Mouse (Mus musculus) hindbrain, embryonic 14.5 days (tissue): ENCODE measurements around the gene Ankrd28. TPM values are rescaled to one million over a fixed set of nuclear protein-coding genes. Genes with fewer than 3 reads are reported as not detected.
"Not testable (repeated sequence)": the region's sequence is repeated elsewhere in the genome, so short reads cannot be mapped to it uniquely, and the experiment has no call there.

Experiments used
- ATAC-seq: fragments of 200-750 bp; cut with Nextera tagmentation; 2 replicates; pipeline ENCODE4 v1.8.0; 2017; ENCODE audit warnings: moderate number of reproducible peaks, mild to moderate bottlenecking, moderate TSS enrichment, moderate library complexity; ENCODE audit not compliant: low FRiP score
- DNase-seq: peaks from one replicate; pipeline ENCODE4 v3.0.0-alpha.2; 2015; ENCODE audit warnings: low spot score
- H3K27ac ChIP-seq: fragments of 300-500 bp; sonication (generic); 2 replicates; pipeline ENCODE4 v1.5.1; 2014; ENCODE audit warnings: mild to moderate bottlenecking, moderate library complexity
- H3K27me3 ChIP-seq: fragments of 300-500 bp; sonication (generic); 2 replicates; pipeline ENCODE4 v1.6.1; 2014; ENCODE audit warnings: mild to moderate bottlenecking, low read length, mixed read lengths; ENCODE audit not compliant: control insufficient read depth, insufficient read depth
- H3K36me3 ChIP-seq: fragments of 300-500 bp; sonication (generic); replicated peaks from 2 replicates; pipeline ENCODE4 v1.6.1; 2014; ENCODE audit not compliant: control insufficient read depth, insufficient read depth
- H3K4me1 ChIP-seq: fragments of 300-500 bp; sonication (generic); replicated peaks from 2 replicates; pipeline ENCODE4 v1.6.1; 2014; ENCODE audit warnings: antibody characterized with exemption, low read length, mixed read lengths; ENCODE audit not compliant: control insufficient read depth, insufficient read depth
- H3K4me2 ChIP-seq: fragments of 300-500 bp; sonication (generic); replicated peaks from 2 replicates; pipeline ENCODE4 v1.6.1; 2014; ENCODE audit warnings: mild to moderate bottlenecking, moderate library complexity
- H3K4me3 ChIP-seq: fragments of 300-500 bp; sonication (generic); replicated peaks from 2 replicates; pipeline ENCODE4 v1.5.1; 2014; ENCODE audit warnings: mild to moderate bottlenecking, low read length
- H3K9ac ChIP-seq: fragments of 300-500 bp; sonication (generic); 2 replicates; pipeline ENCODE4 v1.6.1; 2014
- H3K9me3 ChIP-seq: fragments of 300-500 bp; sonication (generic); 2 replicates; pipeline ENCODE4 v1.6.1; 2016; ENCODE audit warnings: low read length; ENCODE audit not compliant: control insufficient read depth
- WGBS: fragments of 180-500 bp; shearing (Covaris S2); extraction: QIAGEN DNeasy Blood & Tissue Kit; methylation state at CpG from one replicate; pipeline ENCODE4 v1.1.7; 2014; 5-methylcytosine and 5-hydroxymethylcytosine counted together
- polyA plus RNA-seq: library from polyadenylated mRNA; unstranded; fragments of >200 nt; fragmentation: Nextera tagmentation; extraction: Ambion mirVana; gene quantifications from 2 replicates; pipeline ENCODE4 v1.2.1, GENCODE M21; 2014

Ankrd28 gene
- 14.7 and 15.3 TPM in 2 replicates for polyA plus RNA-seq

- H3K27ac ChIP-seq = peak within 1 kb of the TSS; percentile 94
- peak within 1 kb of the TSS; percentile 94 for H3K4me2 ChIP-seq
- H3K27me3 ChIP-seq = no peaks in the 10 kb centered on the region
- H3K4me1 ChIP-seq = peaks cover 19% of the 10 kb centered on the region
- peak within 1 kb of the TSS; percentile 85 for H3K9ac ChIP-seq
- no peaks in the 10 kb centered on the region for H3K9me3 ChIP-seq
- DNase-seq (peak; percentile 97), ATAC-seq (peak; percentile 98)
- H3K36me3 ChIP-seq = no peaks in the 10 kb centered on the region
- H3K4me3 ChIP-seq = peak within 1 kb of the TSS; percentile 96
- under 1% methylated on average over 64 of the region's 81 CpGs for WGBS
These were observed at the start of gene Ankrd28 for GRCm38 (mm10) chr14:31830571-31831369. Gene Ankrd28 (minus strand): TSS chr14:31830651.

- ATAC-seq = no peak
- no peaks in the 10 kb centered on the region for H3K27me3 ChIP-seq
- no peaks in the 10 kb centered on the region for H3K36me3 ChIP-seq
- no peak for DNase-seq
- no peak overlapping the region for H3K9ac ChIP-seq
- H3K9me3 ChIP-seq = no peaks in the 10 kb centered on the region
- no peak overlapping the region for H3K27ac ChIP-seq
- WGBS = 78% methylated on average over 6 of the region's 6 CpGs
- no peaks in the 10 kb centered on the region for H3K4me1 ChIP-seq
- no peak overlapping the region for H3K4me3 ChIP-seq
- H3K4me2 ChIP-seq = no peak overlapping the region
These were observed 49.0 kb upstream of the Ankrd28 start for GRCm38 (mm10) chr14:31879456-31879855.

- Histone ChIP-seq H3K36me3 (no peaks in the 10 kb centered on the region), H3K9ac (no peak overlapping the region), H3K4me3 (no peak overlapping the region), H3K4me1 (no peaks in the 10 kb centered on the region), H3K27me3 (no peaks in the 10 kb centered on the region), H3K27ac (no peak overlapping the region), H3K4me2 (no peak overlapping the region), H3K9me3 (0 out of 2 replicates have a peak, but pooled peaks cover 7% of the 10 kb centered on the region)
- 81% methylated on average over 5 of the region's 5 CpGs for WGBS
- no peak for ATAC-seq
- no peak for DNase-seq
These were observed 41.7 kb upstream of the Ankrd28 start for GRCm38 (mm10) chr14:31872130-31872529.

- no peak overlapping the region for H3K27ac ChIP-seq
- DNase-seq (no peak), ATAC-seq (no peak)
- H3K9ac ChIP-seq = no peak overlapping the region
- WGBS = 91% methylated on average over 5 of the region's 5 CpGs
- no peaks in the 10 kb centered on the region for H3K4me1 ChIP-seq
- H3K36me3 ChIP-seq = no peaks in the 10 kb centered on the region
- no peak overlapping the region for H3K4me2 ChIP-seq
- peaks cover 20% of the 10 kb centered on the region for H3K9me3 ChIP-seq
- H3K4me3 ChIP-seq = no peak overlapping the region
- no peaks in the 10 kb centered on the region for H3K27me3 ChIP-seq
These were observed 40.0 kb upstream of the Ankrd28 start for GRCm38 (mm10) chr14:31870436-31870835.

GRCm38 (mm10) chr14:31868591-31868990 lies 38.1 kb upstream of the Ankrd28 start:
- WGBS = 86% methylated on average over 1 of the region's 1 CpGs
- Histone ChIP-seq H3K36me3 (no peaks in the 10 kb centered on the region), H3K4me3 (no peak overlapping the region), H3K27ac (no peak overlapping the region), H3K27me3 (no peaks in the 10 kb centered on the region), H3K4me2 (no peak overlapping the region), H3K9ac (no peak overlapping the region), H3K4me1 (no peaks in the 10 kb centered on the region), H3K9me3 (peaks cover 24% of the 10 kb centered on the region)
- DNase-seq = no peak
- no peak for ATAC-seq

- not testable (repeated sequence) for H3K27ac ChIP-seq, H3K4me2 ChIP-seq, DNase-seq, H3K9ac ChIP-seq, H3K4me3 ChIP-seq, ATAC-seq, H3K36me3 ChIP-seq, H3K4me1 ChIP-seq, H3K27me3 ChIP-seq
- 96% methylated on average over 10 of the region's 10 CpGs for WGBS
- H3K9me3 ChIP-seq = peaks cover 29% of the 10 kb centered on the region
These were observed 35.9 kb upstream of the Ankrd28 start for GRCm38 (mm10) chr14:31866366-31866765.

- no peaks in the 10 kb centered on the region for H3K36me3 ChIP-seq
- H3K27ac ChIP-seq = no peak overlapping the region
- no peak overlapping the region for H3K4me2 ChIP-seq
- ATAC-seq (no peak), DNase-seq (no peak)
- 98% methylated on average over 2 of the region's 2 CpGs for WGBS
- H3K4me3 ChIP-seq = no peak overlapping the region
- H3K9ac ChIP-seq = no peak overlapping the region
- no peaks in the 10 kb centered on the region for H3K27me3 ChIP-seq
- H3K4me1 ChIP-seq = no peaks in the 10 kb centered on the region
- 0 out of 2 replicates have a peak, but pooled peaks cover 5% of the 10 kb centered on the region for H3K9me3 ChIP-seq
These were observed 28.2 kb upstream of the Ankrd28 start for GRCm38 (mm10) chr14:31858679-31859078.

- no peak overlapping the region for H3K9ac ChIP-seq
- no peaks in the 10 kb centered on the region for H3K4me1 ChIP-seq
- WGBS = 75% methylated on average over 11 of the region's 11 CpGs
- ATAC-seq (no peak), DNase-seq (no peak)
- no peaks in the 10 kb centered on the region for H3K36me3 ChIP-seq
- H3K4me3 ChIP-seq = no peak overlapping the region
- 0 out of 2 replicates have a peak, but pooled peaks cover 5% of the 10 kb centered on the region for H3K9me3 ChIP-seq
- no peak overlapping the region for H3K27ac ChIP-seq
- H3K4me2 ChIP-seq = no peak overlapping the region
- H3K27me3 ChIP-seq = no peaks in the 10 kb centered on the region
These were observed 26.9 kb upstream of the Ankrd28 start for GRCm38 (mm10) chr14:31857096-31857975.

GRCm38 (mm10) chr14:31856007-31856406 lies 25.6 kb upstream of the Ankrd28 start:
- Histone ChIP-seq H3K27me3 (no peaks in the 10 kb centered on the region), H3K36me3 (no peaks in the 10 kb centered on the region), H3K4me3 (no peak overlapping the region), H3K9me3 (no peaks in the 10 kb centered on the region), H3K4me1 (no peaks in the 10 kb centered on the region), H3K4me2 (no peak overlapping the region), H3K27ac (no peak overlapping the region), H3K9ac (no peak overlapping the region)
- ATAC-seq (no peak), DNase-seq (no peak)
- 87% methylated on average over 5 of the region's 5 CpGs for WGBS
